Comparison of ENCODE assay signal across 19 mouse cellular contexts in genomic region chr1:191585704-191586103, GRCm38 (mm10). TPM values are rescaled to one million over a fixed set of nuclear protein-coding genes. Genes with fewer than 3 reads are reported as not detected.
DNase-seq lines count a peak whose midpoint lies in the region; ATAC-seq and TF ChIP-seq lines count a peak whose summit lies in the region.
"Had no signal": no experiment of that assay in that cellular context is flagged by ENCODE, and none has a peak within 500 bp of the region (broad histone marks: within the 10 kb centered on the region; RNA-seq: fewer than 3 reads in every experiment).

No protein-coding gene starts in this region.

- no peak for ATAC-seq in liver, postnatal 0 days
- ATAC-seq in liver, embryonic 11.5 days (replicated peaks; ENCODE audit: low FRiP score): no peak
- ATAC-seq in granulocyte monocyte progenitor cell, adult 5-6 weeks (replicated peaks; ENCODE audit: poor library complexity, severe bottlenecking): peak; percentile 53; the same call in 1 of the 2 replicates
- ATAC-seq in monocyte, adult 5-6 weeks (replicated peaks; ENCODE audit: insufficient number of reproducible peaks, low FRiP score, low TSS enrichment, poor library complexity, severe bottlenecking): no peak
- ATAC-seq: forebrain, embryonic 14.5 days; intestine, embryonic 15.5 days had no signal

- peaks cover 2% of the 10 kb centered on the region; the same call in 1 of the 2 replicates for H3K79me2 ChIP-seq in heart, adult 2 months (replicated peaks; ENCODE audit: control insufficient read depth, insufficient read depth, low read length)

- no peak for DNase-seq in heart, adult 2 months
- DNase-seq in heart, embryonic 10.5 days (ENCODE audit: low spot score): no peak
- DNase-seq in liver, postnatal 0 days: no peak
- no peak for DNase-seq in liver, embryonic 11.5 days (ENCODE audit: low spot score)
- peak; percentile 36 for DNase-seq in MN1 (ENCODE audit: low spot score)
- DNase-seq in urinary bladder, postnatal 25 days (ENCODE audit: low spot score): no peak
- DNase-seq: cerebellum, adult 18-20 months; gastrocnemius, postnatal 10 days had no signal

- no peak for TF ChIP-seq EP300 in heart, adult 2 months (IDR thresholded peaks at IDR 0.05; ENCODE audit: insufficient read depth, low read depth, low read length)
- no peak for TF ChIP-seq EP300 in liver, postnatal 0 days (IDR thresholded peaks at IDR 0.05; ENCODE audit: low read depth)

- H3K36me3 ChIP-seq in heart, adult 2 months (ENCODE audit: control insufficient read depth, insufficient read depth, low read length): peaks cover 2% of the 10 kb centered on the region; the same call in 1 of the 2 replicates
- H3K36me3 ChIP-seq in heart, embryonic 10.5 days: peaks cover 77% of the 10 kb centered on the region
- H3K36me3 ChIP-seq in liver, postnatal 0 days (replicated peaks; ENCODE audit: insufficient read depth, low read length): peaks cover 66% of the 10 kb centered on the region
- H3K36me3 ChIP-seq in liver, embryonic 11.5 days (ENCODE audit: control insufficient read depth, insufficient read depth, low read length): peaks cover 36% of the 10 kb centered on the region

- peak; percentile 49 for TF ChIP-seq CTCF in heart, adult 2 months (IDR thresholded peaks at IDR 0.05)
- peak; percentile 39 for TF ChIP-seq CTCF in liver, postnatal 0 days (IDR thresholded peaks at IDR 0.05; ENCODE audit: low read depth)

- H3K9me3 ChIP-seq in heart, embryonic 10.5 days: no peaks in the 10 kb centered on the region
- no peaks in the 10 kb centered on the region for H3K9me3 ChIP-seq in liver, postnatal 0 days (ENCODE audit: low read length)
- H3K9me3 ChIP-seq in liver, embryonic 11.5 days (ENCODE audit: control insufficient read depth, low read length): no peaks in the 10 kb centered on the region
- H3K9me3 ChIP-seq: embryonic facial prominence, embryonic 15.5 days; heart, embryonic 13.5 days; hindbrain, embryonic 10.5 days; intestine, embryonic 15.5 days; limb, embryonic 10.5 days; liver, embryonic 15.5 days; megakaryocyte, embryonic 14.5 days; neural tube, embryonic 13.5 days had no signal

- H3K4me2 ChIP-seq in liver, postnatal 0 days (ENCODE audit: low read depth, low read length): no peak overlapping the region
- no peak overlapping the region for H3K4me2 ChIP-seq in liver, embryonic 11.5 days
- H3K4me2 ChIP-seq: embryonic facial prominence, embryonic 15.5 days; heart, embryonic 13.5 days; intestine, embryonic 15.5 days; liver, embryonic 15.5 days; neural tube, embryonic 13.5 days had no signal

- H3K27ac ChIP-seq in heart, adult 2 months: no peak overlapping the region
- no peak overlapping the region for H3K27ac ChIP-seq in heart, embryonic 10.5 days
- H3K27ac ChIP-seq in liver, postnatal 0 days (ENCODE audit: low read depth): no peak overlapping the region
- H3K27ac ChIP-seq in liver, embryonic 11.5 days (ENCODE audit: low read depth, low read length): no peak overlapping the region
- H3K27ac ChIP-seq: embryonic facial prominence, embryonic 15.5 days; heart, embryonic 13.5 days; hindbrain, embryonic 10.5 days; intestine, embryonic 15.5 days; limb, embryonic 10.5 days; liver, embryonic 15.5 days; neural tube, embryonic 13.5 days had no signal

- WGBS in heart, adult 2 months: 73% methylated on average over 2 of the region's 2 CpGs
- 78% methylated on average over 2 of the region's 2 CpGs for WGBS in heart, embryonic 10.5 days
- 79% methylated on average over 2 of the region's 2 CpGs for WGBS in liver, postnatal 0 days (ENCODE audit: insufficient replicate concordance)
- 85% methylated on average over 2 of the region's 2 CpGs for WGBS in liver, embryonic 11.5 days

- no peak for TF ChIP-seq POLR2A in heart, adult 2 months (IDR thresholded peaks at IDR 0.05; ENCODE audit: insufficient read depth, low read depth, low read length)

- no peaks in the 10 kb centered on the region for H3K27me3 ChIP-seq in heart, adult 2 months (ENCODE audit: control insufficient read depth, insufficient read depth, low read length)
- H3K27me3 ChIP-seq in heart, embryonic 10.5 days (ENCODE audit: insufficient read depth, poor library complexity, severe bottlenecking): no peaks in the 10 kb centered on the region
- H3K27me3 ChIP-seq in liver, postnatal 0 days (ENCODE audit: insufficient read depth, low read length): no peaks in the 10 kb centered on the region
- H3K27me3 ChIP-seq in liver, embryonic 11.5 days (replicated peaks; ENCODE audit: control insufficient read depth, insufficient read depth, low read length): no peaks in the 10 kb centered on the region
- H3K27me3 ChIP-seq: embryonic facial prominence, embryonic 15.5 days; heart, embryonic 13.5 days; intestine, embryonic 15.5 days; liver, embryonic 15.5 days; megakaryocyte, embryonic 14.5 days; neural tube, embryonic 13.5 days had no signal

- intact Hi-C loops in heart, adult 2 months (cut with DNase I): no loop called here

- H3K4me1 ChIP-seq in heart, adult 2 months (ENCODE audit: control insufficient read depth, insufficient read depth, low read length): no peaks in the 10 kb centered on the region
- H3K4me1 ChIP-seq in heart, embryonic 10.5 days: no peaks in the 10 kb centered on the region
- no peaks in the 10 kb centered on the region; the same call in 1 of the 2 replicates for H3K4me1 ChIP-seq in liver, postnatal 0 days (ENCODE audit: insufficient read depth)
- H3K4me1 ChIP-seq in liver, embryonic 11.5 days (replicated peaks; ENCODE audit: control insufficient read depth, insufficient read depth, low read length): no peaks in the 10 kb centered on the region
- H3K4me1 ChIP-seq: embryonic facial prominence, embryonic 15.5 days; hindbrain, embryonic 10.5 days; intestine, embryonic 15.5 days; limb, embryonic 10.5 days; liver, embryonic 15.5 days; neural tube, embryonic 13.5 days had no signal

- H3K9ac ChIP-seq in heart, adult 2 months (ENCODE audit: low read depth, low read length): no peak overlapping the region
- H3K9ac ChIP-seq in liver, postnatal 0 days (replicated peaks): no peak overlapping the region
- no peak overlapping the region for H3K9ac ChIP-seq in liver, embryonic 11.5 days (ENCODE audit: low read depth, low read length)
- H3K9ac ChIP-seq: embryonic facial prominence, embryonic 15.5 days; heart, embryonic 13.5 days; intestine, embryonic 15.5 days; liver, embryonic 15.5 days; neural tube, embryonic 13.5 days had no signal

- H3K4me3 ChIP-seq in heart, adult 2 months: no peak overlapping the region
- no peak overlapping the region for H3K4me3 ChIP-seq in heart, embryonic 10.5 days
- H3K4me3 ChIP-seq in liver, postnatal 0 days (ENCODE audit: low read depth, low read length): no peak overlapping the region
- no peak overlapping the region for H3K4me3 ChIP-seq in liver, embryonic 11.5 days (ENCODE audit: low read depth, low read length)
- H3K4me3 ChIP-seq: embryonic facial prominence, embryonic 15.5 days; heart, embryonic 13.5 days; hindbrain, embryonic 10.5 days; intestine, embryonic 15.5 days; limb, embryonic 10.5 days; liver, embryonic 15.5 days; megakaryocyte, embryonic 14.5 days; neural tube, embryonic 13.5 days had no signal

RNA-seq across cellular contexts. Expression of gene Ints7, which starts 10.3 kb away (rescaled TPM):
- total RNA-seq in heart, adult 2 months (2021): 10 to 100 TPM in 1 of 2 experiments, 1 to 10 TPM in 1; 9.5 to 11.2 TPM
- 16.3 and 22.3 TPM in 2 replicates for polyA plus RNA-seq in heart, adult 2 months (2012; rRNA removed)
- 52.9 and 58.7 TPM in 2 replicates for polyA plus RNA-seq in heart, embryonic 10.5 days (2016; fragmentation: Nextera tagmentation; extraction: Ambion mirVana)
- polyA plus RNA-seq in liver, postnatal 0 days (2015; fragmentation: Nextera tagmentation; extraction: Ambion mirVana): 9.3 and 11.0 TPM in 2 replicates
- polyA plus RNA-seq in liver, embryonic 11.5 days (2014; fragmentation: Nextera tagmentation; extraction: Ambion mirVana): 54.1 and 57.6 TPM in 2 replicates
- 64.6 and 78.4 TPM in 2 replicates for total RNA-seq in granulocyte monocyte progenitor cell, adult 5-6 weeks (2014; fragmentation: Nextera tagmentation)
- 55.9 and 62.3 TPM in 2 replicates for total RNA-seq in granulocyte monocyte progenitor cell, adult 5-6 weeks (2017)
- total RNA-seq in monocyte, adult 5-6 weeks (2017): 26.0 to 26.5 TPM (median 26.2 TPM) in 3 replicates

RNA-seq across cellular contexts. Expression of gene Dtl, which starts 10.4 kb away (rescaled TPM):
- under 1 TPM; 0.16 to 0.27 TPM for total RNA-seq in heart, adult 2 months (2021)
- 0.06 and 0.29 TPM in 2 replicates for polyA plus RNA-seq in heart, adult 2 months (2012; rRNA removed)
- polyA plus RNA-seq in heart, embryonic 10.5 days (2016; fragmentation: Nextera tagmentation; extraction: Ambion mirVana): 45.5 and 53.6 TPM in 2 replicates
- 10.7 and 11.8 TPM in 2 replicates for polyA plus RNA-seq in liver, postnatal 0 days (2015; fragmentation: Nextera tagmentation; extraction: Ambion mirVana)
- polyA plus RNA-seq in liver, embryonic 11.5 days (2014; fragmentation: Nextera tagmentation; extraction: Ambion mirVana): 70.9 and 79.9 TPM in 2 replicates
- total RNA-seq in granulocyte monocyte progenitor cell, adult 5-6 weeks (2014; fragmentation: Nextera tagmentation): 90.6 and 123 TPM in 2 replicates
- total RNA-seq in granulocyte monocyte progenitor cell, adult 5-6 weeks (2017): 76.1 and 84.1 TPM in 2 replicates
- total RNA-seq in monocyte, adult 5-6 weeks (2017): 2.1 to 5.4 TPM (median 4.3 TPM) in 3 replicates
